Mouse (Mus musculus): Measurements from ENCODE around the gene Map4k4. TPM values are rescaled to one million over a fixed set of nuclear protein-coding genes. Genes with fewer than 3 reads are reported as not detected.

The Map4k4 gene
- polyA plus RNA-seq, 1 experiment from 2014 or later: 73.9 TPM

GRCm38 (mm10) chr1:39882505-39882904 lies 18.2 kb upstream of the Map4k4 start:
- H3K4me1 ChIP-seq: peaks cover 15% of the 10 kb centered on the region
- ATAC-seq (ENCODE audit: low FRiP score): no peak
- H3K9ac ChIP-seq: no peak overlapping the region
- no peak overlapping the region for H3K27ac ChIP-seq
- WGBS: 94% methylated on average over 4 of the region's 4 CpGs
- no peaks in the 10 kb centered on the region for H3K27me3 ChIP-seq
- H3K4me2 ChIP-seq: no peak overlapping the region
- no peaks in the 10 kb centered on the region for H3K9me3 ChIP-seq
- H3K36me3 ChIP-seq (replicated peaks): no peaks in the 10 kb centered on the region
- no peak overlapping the region for H3K4me3 ChIP-seq (replicated peaks)

GRCm38 (mm10) chr1:39884803-39885515 lies 15.8 kb upstream of the Map4k4 start:
- no peaks in the 10 kb centered on the region for H3K36me3 ChIP-seq (replicated peaks)
- peak; percentile 48; the same call in 1 of the 2 replicates for ATAC-seq (ENCODE audit: low FRiP score)
- H3K4me3 ChIP-seq (replicated peaks): no peak overlapping the region
- peaks cover 23% of the 10 kb centered on the region for H3K4me1 ChIP-seq
- H3K27me3 ChIP-seq: no peaks in the 10 kb centered on the region
- peak overlapping the region; percentile 24 for H3K4me2 ChIP-seq
- WGBS: 33% methylated on average over 16 of the region's 16 CpGs
- no peak overlapping the region for H3K9ac ChIP-seq
- peak overlapping the region; percentile 71 for H3K27ac ChIP-seq
- no peaks in the 10 kb centered on the region for H3K9me3 ChIP-seq

- WGBS: 41% methylated on average over 1 of the region's 1 CpGs
- Histone ChIP-seq H3K9me3 (no peaks in the 10 kb centered on the region), H3K27me3 (no peaks in the 10 kb centered on the region), H3K9ac (no peak overlapping the region), H3K4me1 (peaks cover 23% of the 10 kb centered on the region), H3K4me3 (replicated peaks) (no peak overlapping the region), H3K36me3 (replicated peaks) (no peaks in the 10 kb centered on the region), H3K4me2 (no peak overlapping the region), H3K27ac (no peak overlapping the region)
- no peak for ATAC-seq (ENCODE audit: low FRiP score)
Observed at GRCm38 (mm10) chr1:39887997-39888396, 12.7 kb upstream of the Map4k4 start.

DNA sequence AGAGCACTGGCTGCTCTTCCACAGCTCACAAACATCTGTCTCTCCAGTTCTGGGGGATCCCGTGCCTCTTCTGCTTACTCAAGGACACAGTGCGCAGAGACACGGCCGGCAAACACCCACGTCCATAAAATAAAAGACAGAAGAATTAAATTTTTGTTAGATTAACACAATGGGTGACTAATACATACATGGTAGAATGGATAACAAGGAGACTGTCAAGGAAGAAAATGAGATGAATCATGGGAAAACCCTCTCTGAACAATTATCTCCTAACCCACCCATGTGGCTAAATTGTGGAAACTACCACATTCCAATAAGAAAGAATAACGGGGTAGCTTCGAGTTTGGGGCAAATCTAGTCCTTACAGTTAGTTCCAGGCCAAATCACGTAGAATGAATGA lies 11.3 kb upstream of the Map4k4 start:
- Histone ChIP-seq H3K9ac (no peak overlapping the region), H3K27me3 (no peaks in the 10 kb centered on the region), H3K9me3 (no peaks in the 10 kb centered on the region), H3K27ac (no peak overlapping the region), H3K4me1 (peaks cover 19% of the 10 kb centered on the region), H3K4me2 (no peak overlapping the region), H3K36me3 (replicated peaks) (no peaks in the 10 kb centered on the region), H3K4me3 (replicated peaks) (no peak overlapping the region)
- WGBS: 86% methylated on average over 8 of the region's 8 CpGs
- no peak for ATAC-seq (ENCODE audit: low FRiP score)

- no peaks in the 10 kb centered on the region for H3K9me3 ChIP-seq
- H3K4me1 ChIP-seq: peaks cover 14% of the 10 kb centered on the region
- no peak overlapping the region for H3K4me3 ChIP-seq (replicated peaks)
- no peaks in the 10 kb centered on the region for H3K36me3 ChIP-seq (replicated peaks)
- H3K4me2 ChIP-seq: no peak overlapping the region
- H3K9ac ChIP-seq: no peak overlapping the region
- no peaks in the 10 kb centered on the region for H3K27me3 ChIP-seq
- no peak overlapping the region for H3K27ac ChIP-seq
- WGBS: 85% methylated on average over 6 of the region's 6 CpGs
- ATAC-seq (ENCODE audit: low FRiP score): no peak
Observed at GRCm38 (mm10) chr1:39889973-39890372, 10.7 kb upstream of the Map4k4 start.

DNA sequence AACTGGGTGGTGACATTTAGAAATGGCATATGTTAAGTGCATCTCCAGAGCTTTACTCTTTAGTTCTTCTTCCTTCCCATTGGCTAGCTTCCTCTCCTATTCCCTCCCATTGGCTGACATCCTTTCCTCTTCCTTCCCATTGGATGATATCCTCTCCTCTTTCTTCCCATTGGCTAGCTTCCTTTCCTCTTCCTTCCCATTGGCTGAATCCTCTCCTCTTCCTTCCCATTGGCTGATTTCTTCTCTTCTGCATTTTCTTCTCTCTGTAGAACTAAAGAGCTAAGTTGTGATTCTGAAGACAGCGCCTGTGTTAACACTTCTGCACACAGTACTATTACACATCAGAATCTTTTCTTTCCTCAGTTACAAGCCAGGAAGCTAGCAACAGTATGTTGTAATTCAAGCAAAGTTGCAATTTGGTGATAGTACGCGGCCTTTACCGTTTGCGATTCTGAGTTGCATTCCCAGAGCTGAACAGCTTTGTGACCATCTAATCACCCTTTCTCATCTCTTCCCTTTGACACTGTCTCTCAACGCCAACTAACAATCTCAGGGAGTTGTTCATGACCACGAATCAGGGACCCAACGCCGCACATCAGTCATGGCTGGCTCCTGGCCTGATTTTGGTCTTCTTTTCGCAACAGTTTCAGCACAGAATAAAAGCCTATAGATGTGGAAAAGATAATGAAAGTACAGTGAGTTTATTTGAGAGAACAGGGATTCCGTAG lies 7.4 kb upstream of the Map4k4 start:
- no peak overlapping the region for H3K4me2 ChIP-seq
- WGBS: 94% methylated on average over 11 of the region's 11 CpGs
- H3K27me3 ChIP-seq: no peaks in the 10 kb centered on the region
- no peaks in the 10 kb centered on the region for H3K36me3 ChIP-seq (replicated peaks)
- H3K4me3 ChIP-seq (replicated peaks): no peak overlapping the region
- ATAC-seq (ENCODE audit: low FRiP score): no peak
- H3K4me1 ChIP-seq: peaks cover 3% of the 10 kb centered on the region; the same call in 1 of the 2 replicates
- no peak overlapping the region for H3K27ac ChIP-seq
- no peak overlapping the region for H3K9ac ChIP-seq
- H3K9me3 ChIP-seq: no peaks in the 10 kb centered on the region

- ATAC-seq (ENCODE audit: low FRiP score): no peak
- H3K9ac ChIP-seq: no peak overlapping the region
- H3K36me3 ChIP-seq (replicated peaks): no peaks in the 10 kb centered on the region
- H3K27ac ChIP-seq: no peak overlapping the region
- H3K27me3 ChIP-seq: no peaks in the 10 kb centered on the region
- H3K9me3 ChIP-seq: no peaks in the 10 kb centered on the region
- no peak overlapping the region for H3K4me3 ChIP-seq (replicated peaks)
- peaks cover 5% of the 10 kb centered on the region for H3K4me1 ChIP-seq
- no peak overlapping the region for H3K4me2 ChIP-seq
- 38% methylated on average over 2 of the region's 2 CpGs for WGBS
Observed at GRCm38 (mm10) chr1:39895097-39895496, 5.6 kb upstream of the Map4k4 start.

GRCm38 (mm10) chr1:39895506-39895905 lies 5.2 kb upstream of the Map4k4 start:
- WGBS: 66% methylated on average over 2 of the region's 2 CpGs
- ATAC-seq (ENCODE audit: low FRiP score): no peak
- no peak overlapping the region for H3K9ac ChIP-seq

DNA sequence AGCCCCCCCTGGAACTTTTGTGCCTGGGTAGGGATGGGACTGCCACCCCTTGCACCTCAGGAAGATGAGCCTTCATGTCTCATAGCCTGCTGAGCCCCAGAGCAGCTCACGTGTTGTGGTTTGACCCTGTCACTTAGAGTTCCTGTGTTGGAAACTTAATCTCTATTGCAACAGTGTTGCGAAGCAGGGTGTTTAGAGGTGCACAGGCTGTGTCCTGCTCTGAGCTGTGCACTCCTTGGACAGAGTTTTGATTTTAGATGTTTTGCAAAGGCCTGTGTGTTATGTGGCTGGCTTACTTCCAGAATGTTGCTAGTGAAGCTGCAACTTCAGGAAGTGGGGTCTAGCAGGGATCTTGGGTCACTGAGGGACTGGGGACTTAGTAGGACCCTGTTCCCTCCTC lies 4.1 kb upstream of the Map4k4 start:
- H3K4me1 ChIP-seq: peaks cover 6% of the 10 kb centered on the region
- no peak overlapping the region for H3K4me2 ChIP-seq
- ATAC-seq (ENCODE audit: low FRiP score): no peak
- H3K9me3 ChIP-seq: no peaks in the 10 kb centered on the region
- H3K36me3 ChIP-seq (replicated peaks): no peaks in the 10 kb centered on the region
- H3K4me3 ChIP-seq (replicated peaks): no peak overlapping the region
- WGBS: 79% methylated on average over 2 of the region's 2 CpGs
- H3K27me3 ChIP-seq: no peaks in the 10 kb centered on the region
- no peak overlapping the region for H3K9ac ChIP-seq
- no peak overlapping the region for H3K27ac ChIP-seq

More at GRCm38 (mm10) chr1:39895506-39895905, 5.2 kb upstream of the Map4k4 start:
- Histone ChIP-seq H3K36me3 (replicated peaks) (no peaks in the 10 kb centered on the region), H3K4me3 (replicated peaks) (no peak overlapping the region), H3K4me1 (peaks cover 6% of the 10 kb centered on the region), H3K4me2 (no peak overlapping the region), H3K9me3 (no peaks in the 10 kb centered on the region), H3K27ac (no peak overlapping the region), H3K27me3 (no peaks in the 10 kb centered on the region)

GRCm38 (mm10) chr1:39898686-39899085 lies 2.0 kb upstream of the Map4k4 start:
- Histone ChIP-seq H3K27ac (no peak overlapping the region), H3K27me3 (no peaks in the 10 kb centered on the region), H3K4me2 (no peak overlapping the region), H3K36me3 (replicated peaks) (peaks cover under 1% of the 10 kb centered on the region; the same call in 1 of the 2 replicates), H3K4me1 (peaks cover 17% of the 10 kb centered on the region), H3K9me3 (no peaks in the 10 kb centered on the region), H3K9ac (no peak overlapping the region), H3K4me3 (replicated peaks) (no peak overlapping the region)
- 72% methylated on average over 4 of the region's 4 CpGs for WGBS
- ATAC-seq (ENCODE audit: low FRiP score): no peak

DNA sequence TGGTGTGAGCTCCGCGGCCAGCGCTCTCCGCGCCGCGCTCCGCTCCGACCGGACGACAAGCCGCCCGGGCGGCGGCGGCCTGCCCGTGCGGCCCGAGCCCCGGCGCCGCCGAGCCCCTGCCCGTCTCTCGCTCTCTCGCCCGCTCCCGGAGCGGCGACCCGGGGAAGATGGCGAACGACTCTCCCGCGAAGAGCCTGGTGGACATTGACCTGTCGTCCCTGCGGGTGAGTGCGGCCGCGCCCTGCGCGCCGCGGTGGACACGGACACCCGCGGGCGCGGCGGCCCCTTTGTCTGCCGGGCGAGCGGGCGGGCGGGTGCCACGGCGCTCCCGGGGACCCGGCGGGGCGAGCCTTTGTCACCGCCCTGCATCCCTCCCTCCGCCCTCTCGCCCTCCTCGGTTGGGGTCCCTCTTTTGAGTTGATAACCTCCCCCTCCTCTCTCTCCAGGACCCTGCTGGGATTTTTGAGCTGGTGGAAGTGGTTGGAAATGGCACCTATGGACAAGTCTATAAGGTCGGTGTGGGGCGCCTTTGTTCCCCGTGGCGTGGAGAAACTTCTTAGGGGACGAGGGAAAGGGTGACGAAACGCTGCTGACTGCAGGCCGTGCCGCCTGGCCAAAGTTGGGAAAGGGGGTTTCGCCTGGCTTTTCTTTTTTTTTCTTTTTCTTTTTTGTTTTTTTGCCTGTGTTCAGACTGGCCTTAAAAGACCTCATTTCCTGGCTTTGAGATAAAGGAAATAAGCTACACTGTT lies 524 bp downstream of the Map4k4 start:
- Histone ChIP-seq H3K9me3 (no peaks in the 10 kb centered on the region), H3K4me1 (peaks cover 43% of the 10 kb centered on the region), H3K4me2 (peak overlapping the region; percentile 76), H3K36me3 (replicated peaks) (peaks cover 15% of the 10 kb centered on the region), H3K27ac (peak overlapping the region; percentile 99), H3K9ac (peak overlapping the region; percentile 100), H3K27me3 (no peaks in the 10 kb centered on the region), H3K4me3 (replicated peaks) (peak overlapping the region; percentile 98)
- under 1% methylated on average over 73 of the region's 75 CpGs for WGBS
- ATAC-seq (ENCODE audit: low FRiP score): peak; percentile 47

All from forebrain, embryonic 12.5 days (tissue).